Mouse (Mus musculus) heart, embryonic 16.5 days (tissue): ENCODE data around the gene AU021092. TPM values are rescaled to one million over a fixed set of nuclear protein-coding genes. Genes with fewer than 3 reads are reported as not detected.

Experiments used
- ATAC-seq: fragments of 200-750 bp; cut with Nextera tagmentation; replicated peaks from 2 replicates; pipeline ENCODE4 v1.8.0; 2017; ENCODE audit warnings: moderate number of reproducible peaks; ENCODE audit not compliant: insufficient read depth, low FRiP score; ENCODE audit errors: extremely low read depth
- H3K27ac ChIP-seq: fragments of 300-500 bp; sonication (generic); 2 replicates; pipeline ENCODE4 v1.5.1; 2014; ENCODE audit warnings: mild to moderate bottlenecking, low read length, control low read depth, moderate library complexity
- H3K27me3 ChIP-seq: fragments of 300-500 bp; sonication (generic); 2 replicates; pipeline ENCODE4 v1.6.1; 2014; ENCODE audit warnings: low read length, mixed read lengths; ENCODE audit not compliant: control insufficient read depth, insufficient read depth
- H3K36me3 ChIP-seq: fragments of 300-500 bp; sonication (generic); 2 replicates; pipeline ENCODE4 v1.6.1; 2014; ENCODE audit not compliant: control insufficient read depth, insufficient read depth
- H3K4me1 ChIP-seq: fragments of 300-500 bp; sonication (generic); 2 replicates; pipeline ENCODE4 v1.6.1; 2014; ENCODE audit warnings: low read length, mixed read lengths; ENCODE audit not compliant: control insufficient read depth, insufficient read depth
- H3K4me2 ChIP-seq: fragments of 300-500 bp; sonication (generic); 2 replicates; pipeline ENCODE4 v1.6.1; 2014; ENCODE audit warnings: low read depth, mild to moderate bottlenecking, control low read depth, low read length
- H3K4me3 ChIP-seq: fragments of 300-500 bp; sonication (generic); 2 replicates; pipeline ENCODE4 v1.5.1; 2014; ENCODE audit warnings: mild to moderate bottlenecking, control low read depth, low read length
- H3K9ac ChIP-seq: fragments of 300-500 bp; sonication (generic); 2 replicates; pipeline ENCODE4 v1.6.1; 2014; ENCODE audit warnings: low read length, control low read depth
- H3K9me3 ChIP-seq: fragments of 300-500 bp; sonication (generic); replicated peaks from 2 replicates; pipeline ENCODE4 v1.6.1; 2016; ENCODE audit warnings: low read length; ENCODE audit not compliant: control insufficient read depth
- WGBS: fragments of 180-500 bp; shearing (Covaris S2); extraction: QIAGEN DNeasy Blood & Tissue Kit; methylation state at CpG from one replicate; pipeline ENCODE4 v1.1.7; 2014; 5-methylcytosine and 5-hydroxymethylcytosine counted together
- polyA plus RNA-seq: library from polyadenylated mRNA; unstranded; fragments of >200 nt; fragmentation: Nextera tagmentation; extraction: Ambion mirVana; gene quantifications from 2 replicates; pipeline ENCODE4 v1.2.1, GENCODE M21; 2015

The AU021092 gene
- polyA plus RNA-seq, 1 experiment from 2014 or later = 7.2 TPM

GRCm38 (mm10) chr16:5203200-5203599, 18.9 kb downstream of the AU021092 start:
- Histone ChIP-seq H3K9me3 (no peaks in the 10 kb centered on the region), H3K27ac (no peak overlapping the region), H3K4me1 (peaks cover 6% of the 10 kb centered on the region), H3K4me3 (peak overlapping the region; percentile 88), H3K27me3 (no peaks in the 10 kb centered on the region), H3K9ac (peak overlapping the region; percentile 81), H3K4me2 (peak overlapping the region; percentile 98), H3K36me3 (no peaks in the 10 kb centered on the region)
- ATAC-seq = peak; percentile 28
- under 1% methylated on average over 36 of the region's 36 CpGs for WGBS

DNA sequence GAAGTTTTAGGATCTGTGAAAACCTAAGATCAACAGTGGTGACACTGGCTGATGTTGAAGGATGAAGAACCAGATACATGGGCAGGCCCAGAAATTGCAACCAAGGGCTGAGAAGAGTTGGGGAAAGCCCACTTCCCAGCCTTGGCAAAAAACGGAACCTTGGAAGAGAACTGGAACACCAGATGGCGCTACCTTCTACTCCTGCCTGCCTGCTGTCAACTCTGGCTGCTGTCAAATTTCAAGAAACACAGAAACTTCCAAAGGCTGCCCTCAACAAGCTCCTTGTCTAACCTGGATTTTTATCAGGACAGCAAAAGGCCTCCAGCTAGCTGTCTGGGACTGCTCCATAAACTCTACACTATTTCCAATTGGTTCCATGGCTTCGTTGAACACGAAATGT, 19.4 kb downstream of the AU021092 start:
- Histone ChIP-seq H3K9ac (no peak overlapping the region; the same call in 1 of the 2 replicates), H3K9me3 (no peaks in the 10 kb centered on the region), H3K27ac (no peak overlapping the region), H3K4me3 (peak overlapping the region; percentile 88), H3K27me3 (no peaks in the 10 kb centered on the region), H3K36me3 (no peaks in the 10 kb centered on the region), H3K4me2 (peak overlapping the region; percentile 98), H3K4me1 (peaks cover 6% of the 10 kb centered on the region)
- 8% methylated on average over 4 of the region's 4 CpGs for WGBS
- no peak for ATAC-seq

DNA sequence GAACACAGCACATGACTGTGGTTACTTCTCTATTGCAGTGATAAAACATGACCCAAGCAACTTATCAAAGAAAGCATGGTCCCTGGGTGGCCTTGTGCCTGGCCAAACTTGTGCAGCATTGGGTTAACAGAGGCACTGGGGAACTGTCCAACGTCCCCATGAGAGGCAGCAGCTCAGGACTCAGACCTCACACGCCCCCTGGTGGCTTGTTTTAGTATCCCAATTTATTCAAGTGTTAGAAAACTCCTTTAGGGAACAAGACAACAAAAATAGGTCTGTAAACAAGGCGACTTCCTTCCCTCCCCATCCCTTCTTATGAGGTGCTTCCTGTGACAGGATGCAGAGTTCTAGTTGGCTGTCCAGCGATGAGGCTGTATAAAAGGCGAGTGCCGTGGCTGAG, 27.0 kb downstream of the AU021092 start:
- H3K4me2 ChIP-seq = no peak overlapping the region
- H3K4me3 ChIP-seq = no peak overlapping the region
- peak; percentile 14; the same call in 1 of the 2 replicates for ATAC-seq
- no peak overlapping the region for H3K9ac ChIP-seq
- no peaks in the 10 kb centered on the region for H3K36me3 ChIP-seq
- no peaks in the 10 kb centered on the region for H3K4me1 ChIP-seq
- H3K27ac ChIP-seq = no peak overlapping the region
- H3K9me3 ChIP-seq = no peaks in the 10 kb centered on the region
- 24% methylated on average over 6 of the region's 6 CpGs for WGBS
- H3K27me3 ChIP-seq = no peaks in the 10 kb centered on the region

- ATAC-seq = peak; percentile 55; the same call in 1 of the 2 replicates
- no peak overlapping the region for H3K4me2 ChIP-seq
- WGBS = 45% methylated on average over 7 of the region's 7 CpGs
- no peaks in the 10 kb centered on the region for H3K36me3 ChIP-seq
- H3K4me1 ChIP-seq = no peaks in the 10 kb centered on the region; the same call in 1 of the 2 replicates
- H3K4me3 ChIP-seq = no peak overlapping the region
- H3K9ac ChIP-seq = no peak overlapping the region
- H3K27ac ChIP-seq = no peak overlapping the region
- peaks cover 3% of the 10 kb centered on the region; the same call in 1 of the 2 replicates for H3K27me3 ChIP-seq
- H3K9me3 ChIP-seq = no peaks in the 10 kb centered on the region
Measured at GRCm38 (mm10) chr16:5186234-5186633, 35.9 kb downstream of the AU021092 start.

GRCm38 (mm10) chr16:5185691-5186090, 36.4 kb downstream of the AU021092 start:
- Histone ChIP-seq H3K4me2 (no peak overlapping the region), H3K4me3 (no peak overlapping the region), H3K9me3 (no peaks in the 10 kb centered on the region), H3K9ac (no peak overlapping the region), H3K36me3 (no peaks in the 10 kb centered on the region), H3K27ac (no peak overlapping the region), H3K27me3 (peaks cover 3% of the 10 kb centered on the region; the same call in 1 of the 2 replicates), H3K4me1 (no peaks in the 10 kb centered on the region; the same call in 1 of the 2 replicates)
- ATAC-seq = no peak
- WGBS = 64% methylated on average over 7 of the region's 7 CpGs

DNA sequence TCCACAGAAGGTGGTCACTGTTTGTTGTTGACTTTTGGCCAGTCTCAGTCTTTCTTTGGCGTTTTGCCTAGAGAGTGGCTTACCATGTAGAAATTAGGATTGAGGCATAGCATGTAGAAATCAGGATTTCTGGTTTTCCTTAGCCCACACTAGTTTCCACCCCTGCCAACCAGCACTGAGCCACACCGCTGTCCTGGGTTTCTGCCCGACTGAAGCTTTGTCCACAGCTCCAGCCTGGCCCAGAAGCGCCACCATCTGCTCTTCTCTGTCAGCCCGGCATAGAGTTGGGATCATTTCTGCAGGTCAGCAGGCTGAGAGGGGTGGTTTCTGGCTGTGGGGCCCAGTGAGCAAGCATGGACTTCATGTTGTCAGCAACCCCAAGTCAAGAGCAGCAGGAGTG, 37.1 kb downstream of the AU021092 start:
- WGBS = 71% methylated on average over 5 of the region's 5 CpGs
- H3K4me1 ChIP-seq = no peaks in the 10 kb centered on the region; the same call in 1 of the 2 replicates
- H3K27ac ChIP-seq = no peak overlapping the region
- peaks cover 3% of the 10 kb centered on the region; the same call in 1 of the 2 replicates for H3K27me3 ChIP-seq
- no peaks in the 10 kb centered on the region for H3K9me3 ChIP-seq
- ATAC-seq = no peak
- no peak overlapping the region for H3K9ac ChIP-seq
- H3K36me3 ChIP-seq = no peaks in the 10 kb centered on the region
- H3K4me3 ChIP-seq = no peak overlapping the region
- no peak overlapping the region for H3K4me2 ChIP-seq

DNA sequence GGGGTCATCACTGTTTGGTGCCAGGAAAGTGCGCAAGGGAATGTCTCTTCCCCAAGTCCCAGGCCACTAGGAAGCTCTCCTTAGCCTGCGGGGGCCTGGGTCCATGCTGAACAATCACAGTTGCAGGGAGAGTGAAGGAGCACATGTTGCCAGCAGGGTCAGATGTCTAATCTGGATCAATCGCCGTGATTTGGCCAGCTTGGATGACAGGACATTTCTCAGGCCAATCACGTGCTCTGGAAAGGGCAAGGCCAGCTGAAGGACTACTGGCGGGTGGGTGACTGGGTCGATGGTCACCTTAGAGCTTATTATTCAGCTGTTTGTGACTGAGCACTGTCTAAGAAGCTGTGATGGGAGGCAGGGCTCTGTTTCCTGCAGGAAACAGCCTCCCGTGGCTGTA, 38.0 kb downstream of the AU021092 start:
- H3K4me3 ChIP-seq = no peak overlapping the region
- no peak for ATAC-seq
- WGBS = 42% methylated on average over 8 of the region's 8 CpGs
- no peak overlapping the region for H3K27ac ChIP-seq
- no peak overlapping the region; the same call in 1 of the 2 replicates for H3K9ac ChIP-seq
- no peaks in the 10 kb centered on the region for H3K36me3 ChIP-seq
- no peak overlapping the region for H3K4me2 ChIP-seq
- peaks cover 3% of the 10 kb centered on the region; the same call in 1 of the 2 replicates for H3K27me3 ChIP-seq
- no peaks in the 10 kb centered on the region for H3K9me3 ChIP-seq
- H3K4me1 ChIP-seq = no peaks in the 10 kb centered on the region; the same call in 1 of the 2 replicates

GRCm38 (mm10) chr16:5183310-5183975, 38.7 kb downstream of the AU021092 start:
- 77% methylated on average over 18 of the region's 18 CpGs for WGBS
- no peak overlapping the region; the same call in 1 of the 2 replicates for H3K9ac ChIP-seq
- H3K27me3 ChIP-seq = peaks cover 3% of the 10 kb centered on the region; the same call in 1 of the 2 replicates
- H3K4me3 ChIP-seq = no peak overlapping the region
- H3K9me3 ChIP-seq = no peaks in the 10 kb centered on the region
- H3K4me1 ChIP-seq = no peaks in the 10 kb centered on the region; the same call in 1 of the 2 replicates
- ATAC-seq = no peak
- H3K27ac ChIP-seq = no peak overlapping the region
- no peak overlapping the region for H3K4me2 ChIP-seq
- no peaks in the 10 kb centered on the region for H3K36me3 ChIP-seq

DNA sequence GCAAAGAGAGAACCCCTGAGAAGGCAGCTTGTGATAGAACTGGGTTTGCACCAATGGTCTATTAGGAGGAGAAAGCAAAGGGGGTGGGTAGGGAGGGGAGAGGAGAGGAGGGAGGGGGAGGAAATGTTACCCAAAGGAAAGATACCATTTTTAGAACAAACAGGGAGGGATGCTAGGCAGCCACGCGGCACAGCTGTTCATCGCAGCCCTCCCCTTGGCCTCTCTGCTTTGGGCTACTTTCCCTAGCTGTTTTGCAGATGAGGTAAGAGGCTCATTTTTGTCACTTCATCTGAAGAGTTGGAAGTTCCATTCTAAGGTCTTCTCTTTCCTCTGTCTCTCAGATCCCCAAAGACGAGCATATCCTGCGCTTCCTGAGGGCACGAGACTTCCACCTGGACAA, 49.5 kb downstream of the AU021092 start:
- Histone ChIP-seq H3K4me1 (peaks cover 11% of the 10 kb centered on the region), H3K4me3 (no peak overlapping the region), H3K4me2 (no peak overlapping the region), H3K27me3 (no peaks in the 10 kb centered on the region), H3K9me3 (no peaks in the 10 kb centered on the region), H3K9ac (no peak overlapping the region), H3K36me3 (no peaks in the 10 kb centered on the region), H3K27ac (no peak overlapping the region)
- 63% methylated on average over 6 of the region's 6 CpGs for WGBS
- no peak for ATAC-seq
